Mouse (Mus musculus) megakaryocyte progenitor cell, adult 5-6 weeks (primary cell): ENCODE measurements around the gene E330017A01Rik. TPM values are rescaled to one million over a fixed set of nuclear protein-coding genes. Genes with fewer than 3 reads are reported as not detected.
A peak's percentile ranks its signal among the peaks of the same experiment; 100 is the strongest.

Experiments
- ATAC-seq: replicated peaks from 2 replicates; pipeline ENCODE4 v1.8.0; 2016; ENCODE audit warnings: mild to moderate bottlenecking, moderate TSS enrichment, inconsistent platforms; ENCODE audit not compliant: poor library complexity
- total RNA-seq, 2 experiments: library from RNA; stranded (forward) in 1 of 2; stranded (reverse) in 1 of 2; fragments of 157-497, 149-512 nt in 1 of 2; fragments of 200-1000 nt in 1 of 2; gene quantifications; 2 replicates each; pipeline versions ENCODE4 v1.2.3 to v1.2.4; 2015 to 2017

E330017A01Rik gene
- total RNA-seq, 2 experiments from 2014 or later: not detected

GRCm38 (mm10) chr16:58603831-58604230, 34.7 kb downstream of the E330017A01Rik start:
- peak; percentile 33 for ATAC-seq

DNA sequence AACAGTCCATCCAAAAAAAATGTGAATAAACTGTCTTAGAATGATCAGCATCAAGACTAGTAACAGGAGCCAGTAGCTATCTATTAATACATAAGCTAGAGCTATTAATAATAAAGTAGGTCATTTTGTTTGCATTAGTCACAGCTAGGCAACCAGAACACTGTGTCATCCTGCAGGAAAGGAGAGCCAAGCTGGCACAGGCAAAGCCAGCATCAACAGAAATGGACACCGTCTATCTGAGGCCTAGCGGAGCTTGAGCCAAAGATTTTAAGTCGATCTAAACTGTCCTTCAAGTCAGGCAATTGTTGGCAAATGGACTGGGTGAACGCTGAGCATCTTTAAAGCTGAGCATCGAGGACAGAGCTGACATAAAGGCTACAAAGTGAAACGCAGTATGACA, 37.7 kb downstream of the E330017A01Rik start:
- no peak for ATAC-seq

- ATAC-seq: no peak
These were observed 47.2 kb downstream of the E330017A01Rik start for GRCm38 (mm10) chr16:58591299-58591698.

DNA sequence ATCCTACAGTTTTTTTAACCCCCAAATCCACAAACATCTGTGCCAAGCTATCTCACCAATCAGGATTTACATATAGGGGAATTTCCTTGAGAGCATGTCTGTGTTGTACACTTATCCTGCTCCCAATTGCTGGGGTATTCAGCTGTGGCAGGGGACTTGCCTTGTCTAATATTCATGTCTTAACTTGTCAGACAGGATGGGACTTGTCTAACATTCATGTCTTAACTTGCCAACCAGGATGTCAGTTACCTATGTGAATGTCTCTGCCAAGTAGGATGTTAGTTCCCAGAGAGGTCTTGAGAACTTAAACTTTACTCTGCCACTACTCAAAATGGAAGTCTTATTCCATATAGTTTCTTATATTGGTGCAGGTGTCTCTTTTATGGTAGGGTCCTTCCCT, 49.1 kb downstream of the E330017A01Rik start:
- no peak for ATAC-seq

Other genes with a start within 250 kb of the E330017A01Rik start
- 0.29 and 0.35 TPM in 2 replicates for gene Dcbld2, start 230.3 kb downstream of the E330017A01Rik start, total RNA-seq (2015)
- gene Dcbld2, start 230.3 kb downstream of the E330017A01Rik start, total RNA-seq (2017): 0.07 and 0.33 TPM in 2 replicates
- gene St3gal6, start 114.5 kb downstream of the E330017A01Rik start, total RNA-seq (2015): 2.8 and 4.5 TPM in 2 replicates
- 4.0 and 8.0 TPM in 2 replicates for gene St3gal6, start 114.5 kb downstream of the E330017A01Rik start, total RNA-seq (2017)
- not detected in 2 replicates for gene Gm813, start 21.8 kb downstream of the E330017A01Rik start, total RNA-seq (2015)
- not detected in 2 replicates for gene Gm813, start 21.8 kb downstream of the E330017A01Rik start, total RNA-seq (2017)
- gene Cpox, start 31.6 kb upstream of the E330017A01Rik start, total RNA-seq (2015): 68.8 and 73.1 TPM in 2 replicates
- gene Cpox, start 31.6 kb upstream of the E330017A01Rik start, total RNA-seq (2017): 28.9 and 34.3 TPM in 2 replicates
- gene Gpr15, start 80.3 kb upstream of the E330017A01Rik start, total RNA-seq (2015): 0.86 and 1.1 TPM in 2 replicates
- 0.78 and 2.0 TPM in 2 replicates for gene Gpr15, start 80.3 kb upstream of the E330017A01Rik start, total RNA-seq (2017)
- 41.5 and 62.0 TPM in 2 replicates for gene Cldnd1, start 89.2 kb upstream of the E330017A01Rik start, total RNA-seq (2015)
- 14.3 and 17.6 TPM in 2 replicates for gene Cldnd1, start 89.2 kb upstream of the E330017A01Rik start, total RNA-seq (2017)
- gene Olfr172, start 124.4 kb upstream of the E330017A01Rik start, total RNA-seq (2015): not detected in 2 replicates
- gene Olfr172, start 124.4 kb upstream of the E330017A01Rik start, total RNA-seq (2017): not detected in 2 replicates
- not detected in 2 replicates for gene Olfr173, start 161.5 kb upstream of the E330017A01Rik start, total RNA-seq (2015)
- gene Olfr173, start 161.5 kb upstream of the E330017A01Rik start, total RNA-seq (2017): not detected in 2 replicates
- not detected in 2 replicates for gene Olfr175-ps1, start 188.0 kb upstream of the E330017A01Rik start, total RNA-seq (2015)
- not detected in 2 replicates for gene Olfr175-ps1, start 188.0 kb upstream of the E330017A01Rik start, total RNA-seq (2017)
- not detected in 2 replicates for gene Olfr177, start 236.0 kb upstream of the E330017A01Rik start, total RNA-seq (2015)
- gene Olfr177, start 236.0 kb upstream of the E330017A01Rik start, total RNA-seq (2017): not detected in 2 replicates